Mouse (Mus musculus): ENCODE results near the gene Grem1. TPM values are rescaled to one million over a fixed set of nuclear protein-coding genes. Genes with fewer than 3 reads are reported as not detected.

Grem1 gene
- polyA plus RNA-seq (2015; fragmentation: Nextera tagmentation; extraction: Ambion mirVana) = 3.3 and 4.1 TPM in 2 replicates

- Histone ChIP-seq H3K4me3 (peak within 1 kb of the TSS; percentile 57), H3K27me3 (peaks cover 54% of the 10 kb centered on the region), H3K4me2 (replicated peaks) (peak within 1 kb of the TSS; percentile 96), H3K9me3 (no peaks in the 10 kb centered on the region), H3K36me3 (no peaks in the 10 kb centered on the region), H3K27ac (no peak within 1 kb of the TSS), H3K4me1 (peaks cover 25% of the 10 kb centered on the region), H3K9ac (peak within 1 kb of the TSS; percentile 63)
- ATAC-seq (ENCODE audit: low FRiP score, low read depth) = peak; percentile 73
- WGBS = under 1% methylated on average over 64 of the region's 64 CpGs
Measured at GRCm38 (mm10) chr2:113758311-113759161, at the start of gene Grem1. Gene Grem1, minus strand, starts transcription at chr2:113758646.

- no peaks in the 10 kb centered on the region for H3K9me3 ChIP-seq
- no peak for ATAC-seq (ENCODE audit: low FRiP score, low read depth)
- no peak overlapping the region for H3K9ac ChIP-seq
- H3K27ac ChIP-seq = no peak overlapping the region
- no peak overlapping the region for H3K4me3 ChIP-seq
- no peak overlapping the region for H3K4me2 ChIP-seq (replicated peaks)
- no peaks in the 10 kb centered on the region for H3K36me3 ChIP-seq
- WGBS = 16% methylated on average over 9 of the region's 9 CpGs
- no peaks in the 10 kb centered on the region for H3K27me3 ChIP-seq
- H3K4me1 ChIP-seq = no peaks in the 10 kb centered on the region
Measured at GRCm38 (mm10) chr2:113807640-113808039, 49.2 kb upstream of the Grem1 start.

- ATAC-seq (ENCODE audit: low FRiP score, low read depth) = no peak
- Histone ChIP-seq H3K4me2 (replicated peaks) (no peak overlapping the region), H3K4me1 (no peaks in the 10 kb centered on the region), H3K27me3 (no peaks in the 10 kb centered on the region), H3K9me3 (no peaks in the 10 kb centered on the region), H3K4me3 (no peak overlapping the region), H3K27ac (no peak overlapping the region), H3K9ac (no peak overlapping the region), H3K36me3 (no peaks in the 10 kb centered on the region)
- 63% methylated on average over 10 of the region's 10 CpGs for WGBS
Measured at GRCm38 (mm10) chr2:113806851-113807577, 48.6 kb upstream of the Grem1 start.

GRCm38 (mm10) chr2:113805765-113806164 lies 47.3 kb upstream of the Grem1 start:
- Histone ChIP-seq H3K27me3 (no peaks in the 10 kb centered on the region), H3K9ac (no peak overlapping the region), H3K4me3 (no peak overlapping the region), H3K9me3 (no peaks in the 10 kb centered on the region), H3K27ac (no peak overlapping the region), H3K36me3 (no peaks in the 10 kb centered on the region), H3K4me1 (peaks cover 2% of the 10 kb centered on the region; the same call in 1 of the 2 replicates), H3K4me2 (replicated peaks) (no peak overlapping the region)
- 85% methylated on average over 4 of the region's 4 CpGs for WGBS
- no peak for ATAC-seq (ENCODE audit: low FRiP score, low read depth)

- Histone ChIP-seq H3K9me3 (no peaks in the 10 kb centered on the region), H3K36me3 (no peaks in the 10 kb centered on the region), H3K27me3 (no peaks in the 10 kb centered on the region), H3K9ac (no peak overlapping the region), H3K4me1 (peaks cover 5% of the 10 kb centered on the region; the same call in 1 of the 2 replicates), H3K4me2 (replicated peaks) (no peak overlapping the region), H3K4me3 (no peak overlapping the region), H3K27ac (no peak overlapping the region)
- ATAC-seq (ENCODE audit: low FRiP score, low read depth) = no peak
- 13% methylated on average over 1 of the region's 1 CpGs for WGBS
Measured at GRCm38 (mm10) chr2:113803753-113804152, 45.3 kb upstream of the Grem1 start.

DNA sequence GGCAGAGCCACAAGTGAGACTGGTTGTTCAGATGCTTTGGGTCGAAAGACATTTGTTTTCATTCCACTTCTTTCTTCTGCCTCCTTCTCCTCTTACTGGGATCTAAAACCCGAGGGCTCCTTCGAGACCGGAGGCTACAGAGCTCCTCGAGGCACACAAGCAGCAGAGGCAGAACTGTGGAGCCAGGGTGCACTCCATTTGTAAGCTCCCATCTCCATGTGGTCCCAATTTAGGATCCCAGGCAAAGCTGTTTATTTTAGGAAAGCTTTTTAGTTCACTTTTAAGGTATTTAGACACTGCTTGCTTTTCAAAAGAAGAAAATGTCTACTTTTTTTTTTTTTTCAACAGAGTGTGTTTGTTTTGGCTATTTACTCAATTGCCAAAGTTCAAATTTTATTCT lies 42.4 kb upstream of the Grem1 start:
- 29% methylated on average over 5 of the region's 5 CpGs for WGBS

GRCm38 (mm10) chr2:113798605-113799004 lies 40.2 kb upstream of the Grem1 start:
- Histone ChIP-seq H3K4me1 (peaks cover 9% of the 10 kb centered on the region), H3K9me3 (no peaks in the 10 kb centered on the region), H3K4me3 (no peak overlapping the region), H3K27ac (no peak overlapping the region), H3K27me3 (no peaks in the 10 kb centered on the region), H3K36me3 (no peaks in the 10 kb centered on the region), H3K9ac (no peak overlapping the region), H3K4me2 (replicated peaks) (no peak overlapping the region)
- WGBS = 51% methylated on average over 13 of the region's 13 CpGs
- no peak for ATAC-seq (ENCODE audit: low FRiP score, low read depth)

More for the DNA sequence above, 42.4 kb upstream of the Grem1 start:
- Histone ChIP-seq H3K4me1 (peaks cover 9% of the 10 kb centered on the region), H3K36me3 (no peaks in the 10 kb centered on the region), H3K27ac (no peak overlapping the region), H3K9ac (no peak overlapping the region), H3K4me2 (replicated peaks) (no peak overlapping the region), H3K27me3 (no peaks in the 10 kb centered on the region), H3K4me3 (no peak overlapping the region), H3K9me3 (no peaks in the 10 kb centered on the region)
- no peak for ATAC-seq (ENCODE audit: low FRiP score, low read depth)

- WGBS = 29% methylated on average over 4 of the region's 4 CpGs
- no peak overlapping the region for H3K4me2 ChIP-seq (replicated peaks)
- no peaks in the 10 kb centered on the region for H3K36me3 ChIP-seq
- no peak for ATAC-seq (ENCODE audit: low FRiP score, low read depth)
- H3K27me3 ChIP-seq = no peaks in the 10 kb centered on the region
- no peak overlapping the region for H3K4me3 ChIP-seq
- H3K27ac ChIP-seq = no peak overlapping the region
- H3K4me1 ChIP-seq = peaks cover 4% of the 10 kb centered on the region; the same call in 1 of the 2 replicates
- H3K9ac ChIP-seq = no peak overlapping the region
- no peaks in the 10 kb centered on the region for H3K9me3 ChIP-seq
Measured at GRCm38 (mm10) chr2:113795186-113795585, 36.7 kb upstream of the Grem1 start.

- Histone ChIP-seq H3K27me3 (no peaks in the 10 kb centered on the region), H3K4me2 (replicated peaks) (no peak overlapping the region), H3K36me3 (no peaks in the 10 kb centered on the region), H3K4me3 (no peak overlapping the region), H3K4me1 (peaks cover 2% of the 10 kb centered on the region; the same call in 1 of the 2 replicates), H3K27ac (no peak overlapping the region), H3K9ac (no peak overlapping the region), H3K9me3 (no peaks in the 10 kb centered on the region)
- 90% methylated on average over 3 of the region's 3 CpGs for WGBS
- no peak for ATAC-seq (ENCODE audit: low FRiP score, low read depth)
Measured at GRCm38 (mm10) chr2:113793521-113793920, 35.1 kb upstream of the Grem1 start.

DNA sequence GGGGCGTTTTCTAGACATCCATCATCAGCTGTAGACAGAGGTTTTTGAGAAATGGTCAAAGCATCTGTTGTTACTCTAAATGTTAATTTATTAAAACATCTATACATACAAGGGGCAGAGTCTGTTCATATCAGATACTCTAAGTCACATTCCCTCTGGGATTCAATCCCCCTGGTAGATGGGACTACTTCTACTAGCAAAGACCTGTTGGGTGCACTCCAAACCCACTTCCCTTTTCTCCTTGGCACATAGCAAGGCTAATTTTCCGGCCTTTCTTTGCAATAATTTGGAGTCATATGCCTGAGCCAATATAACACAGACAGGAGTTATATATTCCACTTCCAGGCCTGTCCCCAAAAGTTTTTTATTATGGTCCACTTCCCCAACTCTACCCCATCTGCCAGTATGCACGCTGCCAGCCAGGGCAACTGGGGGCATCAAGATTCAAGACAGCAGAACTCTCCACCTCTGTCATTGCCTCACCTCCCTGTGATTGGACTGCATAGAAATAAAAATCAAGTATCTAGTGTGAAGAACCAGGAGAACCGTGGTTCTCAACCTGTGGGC lies 30.5 kb upstream of the Grem1 start:
- ATAC-seq (ENCODE audit: low FRiP score, low read depth) = no peak
- H3K9ac ChIP-seq = no peak overlapping the region

DNA sequence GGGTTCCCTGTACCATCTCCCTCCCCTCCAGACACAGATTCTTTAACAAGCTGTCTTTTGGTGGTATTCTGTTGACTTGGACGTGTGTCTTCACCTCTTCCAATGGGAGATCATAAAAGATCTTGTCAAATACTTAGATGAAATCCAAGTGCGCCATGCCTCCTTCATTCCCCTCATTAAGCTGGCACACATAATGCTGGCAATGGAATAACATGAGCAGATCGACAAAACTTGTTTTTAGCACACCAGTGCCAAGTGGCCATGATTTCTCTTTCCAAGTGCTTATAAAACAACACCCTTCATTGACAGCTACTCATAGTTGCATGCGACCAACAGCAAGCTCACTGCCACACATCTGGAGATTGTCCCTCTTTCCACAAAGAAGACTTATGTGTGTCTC lies 29.4 kb upstream of the Grem1 start:
- H3K4me1 ChIP-seq = no peaks in the 10 kb centered on the region
- no peak overlapping the region for H3K27ac ChIP-seq
- H3K27me3 ChIP-seq = no peaks in the 10 kb centered on the region
- H3K4me2 ChIP-seq (replicated peaks) = no peak overlapping the region
- ATAC-seq (ENCODE audit: low FRiP score, low read depth) = no peak
- no peaks in the 10 kb centered on the region for H3K9me3 ChIP-seq
- no peak overlapping the region for H3K9ac ChIP-seq
- no peaks in the 10 kb centered on the region for H3K36me3 ChIP-seq
- no peak overlapping the region for H3K4me3 ChIP-seq
- WGBS = 85% methylated on average over 4 of the region's 4 CpGs

More for the DNA sequence above, 30.5 kb upstream of the Grem1 start:
- no peak overlapping the region for H3K4me2 ChIP-seq (replicated peaks)
- no peak overlapping the region for H3K4me3 ChIP-seq
- H3K9me3 ChIP-seq = no peaks in the 10 kb centered on the region
- no peaks in the 10 kb centered on the region for H3K4me1 ChIP-seq
- no peaks in the 10 kb centered on the region for H3K27me3 ChIP-seq
- no peak overlapping the region for H3K27ac ChIP-seq
- 88% methylated on average over 4 of the region's 4 CpGs for WGBS
- no peaks in the 10 kb centered on the region for H3K36me3 ChIP-seq

DNA sequence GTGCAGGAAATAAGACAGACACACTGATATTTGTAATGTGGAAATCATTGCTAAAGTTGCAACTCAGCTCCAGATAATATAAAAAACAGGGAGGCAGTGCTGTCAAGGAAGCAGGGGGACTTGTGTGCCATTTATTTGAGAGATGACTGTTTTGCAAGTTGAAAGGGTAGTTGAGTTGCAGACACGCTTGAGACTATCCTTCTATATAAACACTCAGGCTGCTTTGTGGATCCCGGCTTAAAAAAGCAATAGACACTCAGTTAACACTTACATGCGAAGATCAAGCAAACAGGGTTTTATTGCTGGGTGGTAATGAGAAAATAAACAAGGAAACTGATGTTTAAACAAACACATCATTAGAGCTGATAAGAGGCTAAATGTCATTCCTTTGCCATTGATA lies 26.4 kb upstream of the Grem1 start:
- no peaks in the 10 kb centered on the region for H3K9me3 ChIP-seq
- 28% methylated on average over 3 of the region's 3 CpGs for WGBS
- ATAC-seq (ENCODE audit: low FRiP score, low read depth) = no peak
- H3K36me3 ChIP-seq = no peaks in the 10 kb centered on the region
- H3K4me2 ChIP-seq (replicated peaks) = no peak overlapping the region
- H3K4me1 ChIP-seq = 0 out of 2 replicates have a peak, but pooled peaks cover 5% of the 10 kb centered on the region
- H3K27me3 ChIP-seq = no peaks in the 10 kb centered on the region
- H3K27ac ChIP-seq = no peak overlapping the region
- no peak overlapping the region for H3K4me3 ChIP-seq
- H3K9ac ChIP-seq = no peak overlapping the region
